Mouse (Mus musculus) WW6 (cell line): Measurements from ENCODE around the gene Uaca.
"Not testable (repeated sequence)": the region's sequence is repeated elsewhere in the genome, so short reads cannot be mapped to it uniquely, and the experiment has no call there.

Source experiments
- DNase-seq: peaks from one replicate; pipeline ENCODE4 v3.0.0-alpha.2; 2013; ENCODE audit warnings: low read depth, low spot score

Gene Uaca

DNA sequence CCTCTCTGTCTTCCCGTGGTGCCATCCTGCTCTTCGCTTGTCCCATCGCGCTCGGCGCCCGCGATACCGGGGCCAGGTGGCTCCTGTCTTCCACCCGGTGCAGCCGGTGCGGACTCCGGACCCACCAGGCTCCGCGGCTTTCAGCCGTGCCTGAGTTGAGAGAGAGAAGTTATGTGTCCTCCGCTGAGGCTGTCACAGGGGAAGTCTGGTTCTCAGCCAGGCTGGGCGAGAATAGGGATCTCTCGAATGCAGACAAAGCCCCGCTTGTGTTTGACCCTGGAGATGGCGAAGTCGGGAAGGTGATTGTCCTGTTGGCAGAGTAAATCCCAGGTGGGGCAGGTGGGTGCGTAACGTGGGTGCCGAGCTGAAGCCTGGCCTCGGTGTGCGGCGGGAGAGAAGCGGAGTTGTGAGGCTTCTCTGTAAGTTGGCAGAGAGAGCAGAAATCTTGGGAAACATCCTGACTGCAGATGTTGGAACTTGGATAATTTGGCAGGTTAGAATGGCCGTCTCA is 554 bp downstream of the Uaca start:
- DNase-seq, result no peak

GRCm38 (mm10) chr9:60796076-60796475 is 1.7 kb downstream of the Uaca start:
- DNase-seq, result no peak

GRCm38 (mm10) chr9:60797126-60797525 is 2.8 kb downstream of the Uaca start:
- no peak for DNase-seq

GRCm38 (mm10) chr9:60799061-60799460 is 4.7 kb downstream of the Uaca start:
- DNase-seq, result no peak

DNA sequence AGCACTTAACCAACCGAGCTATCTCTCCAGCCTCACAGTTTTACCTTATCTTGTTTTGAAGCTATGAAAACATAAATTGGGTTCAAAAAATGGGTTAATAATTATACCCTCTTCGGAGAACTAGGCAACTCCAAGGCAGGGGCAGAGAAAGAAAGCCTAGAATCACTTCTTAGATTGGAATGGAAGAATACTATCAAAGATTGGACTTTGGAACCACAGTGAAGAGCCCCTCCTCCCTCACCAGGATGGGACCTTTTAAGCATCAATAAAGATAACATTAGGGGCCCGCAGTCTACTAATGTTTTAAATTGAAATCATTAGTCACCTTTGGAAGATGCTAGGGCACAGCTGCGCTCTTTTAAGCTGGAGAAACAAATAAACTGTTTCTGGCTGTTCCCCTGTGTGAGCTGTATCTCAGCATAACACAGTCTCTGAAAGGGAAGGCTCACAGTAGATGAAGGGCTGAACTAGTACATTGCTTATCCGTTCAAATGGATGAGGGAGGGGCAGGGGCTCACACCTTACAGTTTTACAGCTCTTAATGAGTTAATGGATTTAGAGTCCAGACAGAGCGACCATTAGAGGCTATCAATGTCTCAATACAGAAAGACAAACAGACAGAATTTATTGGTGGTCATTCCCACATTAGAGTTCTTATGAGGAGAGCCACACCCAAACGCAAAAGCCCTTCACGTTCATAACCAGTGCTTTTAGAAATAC is 6.5 kb downstream of the Uaca start:
- no peak for DNase-seq

DNA sequence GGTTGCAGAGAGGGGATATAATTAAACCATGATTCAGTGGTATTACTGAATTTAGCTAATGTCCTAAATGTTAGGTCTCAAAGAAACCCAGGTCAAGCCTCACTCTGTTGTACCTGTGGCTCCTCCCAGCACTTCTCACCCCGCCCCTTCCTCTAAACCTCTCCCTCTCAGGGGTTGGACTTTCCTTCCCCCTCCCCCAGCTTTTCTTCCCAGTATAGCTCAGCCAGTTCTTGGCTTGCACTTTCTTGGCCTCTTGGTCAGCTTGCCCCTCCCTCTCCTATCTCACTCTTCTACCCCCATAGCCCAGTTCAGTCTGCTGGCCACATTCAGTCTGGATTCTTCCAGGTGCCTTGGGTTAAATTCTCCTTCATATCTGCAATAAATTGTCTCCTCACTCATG is 7.4 kb downstream of the Uaca start:
- no peak for DNase-seq

- no peak for DNase-seq
Measured at GRCm38 (mm10) chr9:60802341-60802740, 8.0 kb downstream of the Uaca start.

GRCm38 (mm10) chr9:60806021-60806420 is 11.7 kb downstream of the Uaca start:
- DNase-seq, result no peak

DNA sequence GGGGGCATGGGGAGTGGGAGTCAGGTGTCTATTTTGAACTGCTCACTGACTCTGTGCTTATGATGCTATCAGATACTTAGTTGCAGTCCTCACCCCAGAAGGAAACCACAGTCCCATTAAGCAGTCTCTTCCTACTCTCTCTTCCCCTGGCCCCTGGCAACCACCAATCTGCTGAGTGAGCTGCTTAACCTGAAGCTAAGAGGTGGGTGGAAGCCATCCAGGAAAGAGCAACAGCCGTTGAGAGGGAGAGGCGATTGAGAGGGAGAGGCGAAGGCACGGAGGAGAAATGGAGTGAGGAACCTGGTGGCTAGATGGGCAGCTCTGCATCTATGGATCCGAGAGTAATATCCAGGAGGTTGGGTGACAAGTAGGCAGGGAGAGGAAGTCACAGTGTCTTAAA is 13.7 kb downstream of the Uaca start:
- no peak for DNase-seq

GRCm38 (mm10) chr9:60813139-60813880 is 19.0 kb downstream of the Uaca start:
- DNase-seq, result no peak

DNA sequence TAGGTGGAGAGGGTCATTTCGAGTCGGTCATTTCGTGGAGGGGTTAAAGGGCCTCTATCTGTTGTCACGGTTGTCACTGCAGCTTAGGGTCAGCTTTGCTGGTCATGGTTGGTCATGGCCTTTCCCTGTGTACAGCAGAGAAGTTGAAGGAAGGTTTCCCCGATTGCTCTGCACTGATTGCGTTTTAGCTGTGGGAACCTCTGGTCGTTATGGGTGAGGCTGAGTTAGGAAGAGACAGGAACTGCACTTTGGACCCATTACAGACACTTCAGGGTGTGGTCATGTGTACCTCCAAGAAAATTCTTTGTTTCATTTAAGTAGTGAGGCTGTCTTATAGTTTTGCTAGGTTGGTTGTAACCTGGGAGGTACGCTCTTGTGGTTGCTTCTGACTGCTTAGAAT is 21.2 kb downstream of the Uaca start:
- no peak for DNase-seq

DNA sequence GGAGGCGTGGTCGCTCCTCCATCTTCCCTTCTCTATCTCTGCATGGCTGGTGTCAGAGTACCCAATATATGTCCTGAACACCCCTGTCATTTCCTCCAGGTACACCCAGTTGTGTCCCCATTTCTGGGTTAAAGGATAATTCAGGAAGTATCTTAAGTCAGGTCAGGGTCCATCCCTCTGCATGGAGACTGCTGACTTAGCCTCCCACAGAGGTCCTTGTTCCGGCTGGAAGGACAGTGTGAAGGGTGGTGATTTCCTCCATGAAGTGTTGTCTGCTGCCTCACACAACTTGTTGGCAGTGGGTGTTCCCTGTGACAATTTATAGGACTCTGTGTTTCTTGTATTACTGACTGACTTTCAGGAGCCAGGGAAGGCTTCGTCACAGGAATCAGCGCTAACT is 23.2 kb downstream of the Uaca start:
- no peak for DNase-seq

- DNase-seq, result not testable (repeated sequence)
Measured at GRCm38 (mm10) chr9:60818582-60818981, 24.2 kb downstream of the Uaca start.

- no peak for DNase-seq
Measured at GRCm38 (mm10) chr9:60819340-60819739, 25.0 kb downstream of the Uaca start.

GRCm38 (mm10) chr9:60821501-60821900 is 27.2 kb downstream of the Uaca start:
- peak; percentile 20 for DNase-seq

DNA sequence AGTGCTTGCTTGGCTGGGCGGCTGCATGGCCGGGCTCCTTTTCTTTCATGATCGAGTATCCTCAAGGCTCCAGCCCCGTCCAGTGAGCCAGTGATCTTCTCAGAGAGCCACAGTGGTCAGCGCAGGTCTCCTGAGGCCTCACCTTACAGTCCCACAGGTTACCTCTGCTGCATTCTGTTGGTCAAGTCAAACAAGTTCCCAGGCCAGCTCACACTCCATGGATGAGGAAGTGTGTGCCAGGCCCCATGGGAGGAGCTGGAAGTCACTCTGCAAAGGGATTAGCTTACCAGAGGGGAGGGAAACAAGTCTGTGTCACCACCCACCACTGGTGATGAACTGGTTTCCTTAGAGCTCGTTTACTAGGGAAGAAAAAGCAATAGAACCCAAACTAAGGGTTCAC is 28.3 kb downstream of the Uaca start:
- no peak for DNase-seq

GRCm38 (mm10) chr9:60825506-60825905 is 31.2 kb downstream of the Uaca start:
- DNase-seq, result no peak

DNA sequence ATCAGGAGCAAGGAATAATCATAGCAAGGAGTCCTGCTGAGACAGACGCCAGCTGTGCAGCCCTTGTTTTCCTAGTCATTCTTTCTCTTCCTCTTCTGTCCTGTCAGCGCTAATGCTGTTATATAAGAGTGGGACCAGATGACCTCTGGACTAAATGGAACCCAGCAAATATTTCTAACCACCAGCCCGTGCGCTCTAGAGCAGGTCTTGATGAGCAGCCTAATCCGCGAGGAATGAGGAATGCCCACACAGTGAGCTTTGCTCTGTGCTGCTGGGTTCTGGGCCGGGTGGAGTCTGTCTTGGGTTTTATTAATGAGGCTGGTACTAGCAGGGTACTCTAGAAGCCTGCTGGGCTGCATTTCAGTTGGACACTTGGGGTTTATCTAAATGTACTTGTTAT is 32.4 kb downstream of the Uaca start:
- no peak for DNase-seq

DNA sequence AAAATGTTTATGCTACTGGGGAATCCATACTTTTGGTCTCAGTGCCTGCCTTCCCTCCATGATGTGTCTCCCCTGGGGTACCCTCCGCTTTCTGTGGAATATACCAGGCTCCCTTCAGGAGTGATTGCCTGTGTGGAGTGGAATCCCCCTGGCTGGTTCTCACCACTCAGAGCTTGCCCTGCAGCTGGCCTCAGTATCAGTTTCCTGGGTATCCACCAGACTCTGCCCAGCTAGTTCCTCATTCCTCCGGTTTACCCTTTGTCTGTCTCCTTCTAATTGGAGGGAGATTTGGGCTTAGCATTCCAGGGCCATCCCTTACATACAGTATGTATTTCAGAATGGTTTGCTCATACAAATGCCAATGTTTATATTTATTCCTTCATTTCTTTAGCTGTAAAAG is 33.9 kb downstream of the Uaca start:
- no peak for DNase-seq

GRCm38 (mm10) chr9:60829610-60830009 is 35.3 kb downstream of the Uaca start:
- no peak for DNase-seq

DNA sequence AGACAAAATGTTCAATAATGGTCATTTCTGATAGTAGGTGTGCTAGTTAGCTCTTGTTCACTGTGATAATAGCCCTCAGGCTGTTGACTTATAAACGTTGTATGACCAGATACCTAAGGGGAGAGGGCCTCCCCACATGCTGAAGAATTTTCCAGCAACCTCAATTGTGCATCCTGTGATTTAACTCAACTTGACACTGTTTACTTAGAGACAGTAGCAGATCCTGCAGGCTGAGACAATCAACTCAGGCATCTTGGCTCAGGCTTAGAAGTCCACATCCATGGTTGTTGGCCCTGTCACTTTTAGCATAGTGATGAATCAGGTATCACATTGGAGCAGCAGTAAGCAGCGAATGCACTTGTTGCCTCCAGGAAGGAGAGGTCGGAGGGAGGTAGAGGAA is 35.7 kb downstream of the Uaca start:
- no peak for DNase-seq

DNA sequence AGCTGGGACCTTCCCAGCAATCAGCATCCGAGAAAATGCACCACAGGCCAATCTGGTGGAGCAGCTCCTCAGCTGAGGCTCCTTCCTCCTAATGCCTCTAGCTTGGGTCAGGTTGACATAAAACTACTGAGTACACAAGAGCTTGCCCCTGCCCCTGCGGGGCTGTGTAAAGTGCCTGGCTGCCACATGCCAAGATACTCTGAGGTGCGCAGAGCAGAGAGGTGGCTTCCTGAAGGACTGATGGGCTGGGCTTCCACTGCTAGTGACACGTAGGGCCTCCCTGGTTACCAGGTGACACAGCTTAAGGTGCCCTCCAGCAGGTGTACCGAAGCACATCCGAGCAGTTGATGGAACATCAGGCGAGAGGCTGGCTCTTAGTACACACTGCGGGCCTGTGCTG is 37.9 kb downstream of the Uaca start:
- no peak for DNase-seq

DNA sequence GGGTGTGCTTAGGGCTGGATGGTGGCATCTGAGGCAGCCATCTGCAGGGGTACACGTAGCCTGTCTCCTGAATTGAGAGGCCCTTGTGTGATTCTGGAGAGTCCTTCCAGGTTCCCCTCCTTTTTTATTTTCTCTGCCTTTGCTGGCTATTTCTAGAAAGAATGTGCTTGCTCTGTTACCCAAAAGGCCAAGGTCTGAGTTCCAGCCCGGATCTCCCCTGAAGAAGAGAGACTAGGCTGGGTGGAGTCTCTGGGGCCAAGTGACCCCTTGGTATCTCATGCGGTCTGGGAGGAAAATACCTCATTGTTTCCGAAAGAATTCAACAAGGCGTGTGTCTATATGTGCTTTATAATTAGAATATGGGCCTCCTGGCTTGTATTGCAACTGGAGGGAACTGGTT is 41.8 kb downstream of the Uaca start:
- no peak for DNase-seq
